Mouse (Mus musculus) embryonic facial prominence, embryonic 15.5 days (tissue): Measurements from ENCODE around the gene Fmo6. TPM values are rescaled to one million over a fixed set of nuclear protein-coding genes. Genes with fewer than 3 reads are reported as not detected.
A peak's percentile ranks its signal among the peaks of the same experiment; 100 is the strongest.

Source experiments
- ATAC-seq: fragments of 200-750 bp; cut with Nextera tagmentation; 2 replicates; pipeline ENCODE4 v1.8.0; 2017; ENCODE audit warnings: low read depth, moderate TSS enrichment; ENCODE audit not compliant: insufficient number of reproducible peaks, low FRiP score, low TSS enrichment
- H3K27ac ChIP-seq: fragments of 300-500 bp; sonication (generic); replicated peaks from 2 replicates; pipeline ENCODE4 v1.5.1; 2015; ENCODE audit warnings: mild to moderate bottlenecking, inconsistent platforms
- H3K27me3 ChIP-seq: fragments of 300-500 bp; sonication (generic); 2 replicates; pipeline ENCODE4 v1.6.1; 2015; ENCODE audit warnings: inconsistent platforms
- H3K36me3 ChIP-seq: fragments of 300-500 bp; sonication (generic); 2 replicates; pipeline ENCODE4 v1.6.1; 2015; ENCODE audit warnings: mild to moderate bottlenecking, inconsistent platforms
- H3K4me1 ChIP-seq: fragments of 300-500 bp; sonication (generic); 2 replicates; pipeline ENCODE4 v1.6.1; 2015; ENCODE audit warnings: inconsistent platforms
- H3K4me2 ChIP-seq: fragments of 300-500 bp; sonication (generic); replicated peaks from 2 replicates; pipeline ENCODE4 v1.6.1; 2015; ENCODE audit warnings: mild to moderate bottlenecking, inconsistent platforms
- H3K4me3 ChIP-seq: fragments of 300-500 bp; sonication (generic); replicated peaks from 2 replicates; pipeline ENCODE4 v1.5.1; 2015; ENCODE audit warnings: mild to moderate bottlenecking, inconsistent platforms
- H3K9ac ChIP-seq: fragments of 300-500 bp; sonication (generic); 2 replicates; pipeline ENCODE4 v1.6.1; 2015; ENCODE audit warnings: inconsistent platforms
- H3K9me3 ChIP-seq: fragments of 300-500 bp; sonication (generic); replicated peaks from 2 replicates; pipeline ENCODE4 v1.6.1; 2016; ENCODE audit warnings: inconsistent platforms
- WGBS: fragments of 180-500 bp; shearing (Covaris S2); methylation state at CpG from one replicate; pipeline ENCODE4 v1.1.7; 2015; 5-methylcytosine and 5-hydroxymethylcytosine counted together
- polyA plus RNA-seq: library from polyadenylated mRNA; unstranded; fragments of >200 nt; fragmentation: Nextera tagmentation; extraction: Ambion mirVana; gene quantifications from 2 replicates; pipeline ENCODE4 v1.2.1, GENCODE M21; 2015

Fmo6 gene
- polyA plus RNA-seq, 1 experiment from 2014 or later, result 11.3 TPM

DNA sequence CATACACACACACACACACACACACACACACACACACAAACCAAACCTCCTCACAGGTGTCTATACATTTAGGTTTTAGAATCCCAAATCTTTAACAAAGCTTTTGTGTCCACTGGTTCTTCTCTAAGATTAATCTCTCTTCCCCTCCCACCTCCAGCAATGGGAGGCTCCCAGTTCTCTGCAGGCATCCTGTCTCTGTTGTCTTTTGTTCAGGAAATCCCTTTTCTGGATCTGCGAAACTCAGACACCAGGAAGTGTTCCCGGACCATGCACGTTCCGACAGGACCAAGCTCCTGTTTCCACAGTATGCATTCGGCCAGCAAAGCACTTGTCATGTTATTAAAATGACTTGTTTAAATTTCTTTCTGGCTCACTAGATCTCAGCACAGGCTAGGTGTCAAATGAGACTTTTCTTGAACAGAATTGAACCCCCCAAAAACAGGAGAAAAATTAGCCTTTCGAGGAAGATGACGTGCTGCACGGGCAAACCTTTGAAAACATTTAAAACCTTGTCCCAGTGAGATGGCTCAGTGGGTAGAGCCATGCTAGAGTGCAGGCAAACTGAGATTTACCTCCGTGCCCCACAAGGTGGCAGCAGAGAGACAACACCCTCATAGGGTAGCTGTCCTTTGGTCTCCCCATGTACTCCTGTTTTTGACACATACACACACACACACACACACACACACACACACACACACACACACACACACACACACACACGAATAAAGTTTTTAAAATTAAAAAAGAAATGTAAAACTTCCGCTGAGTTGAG is 57.5 kb downstream of the Fmo6 start:
- ATAC-seq, result no peak
- WGBS, result 53% methylated on average over 11 of the region's 11 CpGs
- Histone ChIP-seq H3K9ac (no peak overlapping the region), H3K27me3 (no peaks in the 10 kb centered on the region), H3K36me3 (no peaks in the 10 kb centered on the region), H3K9me3 (no peaks in the 10 kb centered on the region), H3K4me1 (no peaks in the 10 kb centered on the region), H3K4me3 (no peak overlapping the region), H3K4me2 (no peak overlapping the region), H3K27ac (no peak overlapping the region)

GRCm38 (mm10) chr1:162875091-162875490 is 62.2 kb downstream of the Fmo6 start:
- 62% methylated on average over 3 of the region's 3 CpGs for WGBS
- no peak for ATAC-seq
- Histone ChIP-seq H3K27me3 (no peaks in the 10 kb centered on the region), H3K27ac (no peak overlapping the region), H3K9me3 (no peaks in the 10 kb centered on the region), H3K4me2 (no peak overlapping the region), H3K36me3 (no peaks in the 10 kb centered on the region), H3K9ac (no peak overlapping the region), H3K4me1 (peaks cover 15% of the 10 kb centered on the region), H3K4me3 (no peak overlapping the region)

DNA sequence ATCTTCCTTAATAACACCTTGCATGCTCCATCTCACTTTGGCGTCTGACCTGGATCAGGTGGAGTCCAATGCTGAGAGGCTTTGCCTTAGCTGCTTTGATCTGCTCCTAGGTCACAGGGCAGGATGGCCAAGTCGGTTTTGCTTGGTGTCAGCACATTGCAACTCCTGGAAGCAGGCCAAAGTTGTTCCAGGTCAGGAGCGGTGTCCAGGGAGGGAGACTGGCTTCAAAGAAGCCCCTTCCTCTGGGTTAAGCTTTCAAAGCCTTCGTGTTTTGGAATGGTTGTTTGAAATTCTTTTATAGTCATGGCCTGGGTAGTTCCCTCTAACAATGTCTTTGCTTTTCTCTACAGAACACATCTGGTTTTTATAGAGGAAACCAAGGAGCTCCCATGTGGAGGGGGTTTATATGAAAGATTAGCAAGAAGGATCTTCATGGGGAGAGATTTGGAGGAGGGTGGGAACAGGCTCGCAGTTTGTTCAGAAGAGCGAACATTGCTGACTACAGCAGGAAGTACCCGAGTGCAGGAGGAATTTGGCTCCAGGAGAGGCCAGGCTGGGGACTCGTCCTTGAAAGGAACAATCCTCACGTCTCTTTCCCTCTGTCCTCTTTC is 65.5 kb downstream of the Fmo6 start:
- Histone ChIP-seq H3K27ac (peak overlapping the region; percentile 79), H3K4me2 (0 out of 2 replicates have a peak overlapping the region, but pooled peaks have one; percentile 17), H3K9ac (no peak overlapping the region), H3K4me1 (peaks cover 15% of the 10 kb centered on the region), H3K4me3 (no peak overlapping the region), H3K36me3 (no peaks in the 10 kb centered on the region), H3K27me3 (no peaks in the 10 kb centered on the region), H3K9me3 (no peaks in the 10 kb centered on the region)
- ATAC-seq, result peak; percentile 73
- 15% methylated on average over 9 of the region's 9 CpGs for WGBS

GRCm38 (mm10) chr1:162870978-162871377 is 66.3 kb downstream of the Fmo6 start:
- WGBS, result 69% methylated on average over 7 of the region's 7 CpGs
- ATAC-seq, result no peak
- Histone ChIP-seq H3K4me1 (peaks cover 20% of the 10 kb centered on the region), H3K4me2 (no peak overlapping the region), H3K9ac (no peak overlapping the region), H3K4me3 (no peak overlapping the region), H3K9me3 (no peaks in the 10 kb centered on the region), H3K27ac (peak overlapping the region; percentile 79; the same call in 1 of the 2 replicates), H3K27me3 (no peaks in the 10 kb centered on the region), H3K36me3 (no peaks in the 10 kb centered on the region)

DNA sequence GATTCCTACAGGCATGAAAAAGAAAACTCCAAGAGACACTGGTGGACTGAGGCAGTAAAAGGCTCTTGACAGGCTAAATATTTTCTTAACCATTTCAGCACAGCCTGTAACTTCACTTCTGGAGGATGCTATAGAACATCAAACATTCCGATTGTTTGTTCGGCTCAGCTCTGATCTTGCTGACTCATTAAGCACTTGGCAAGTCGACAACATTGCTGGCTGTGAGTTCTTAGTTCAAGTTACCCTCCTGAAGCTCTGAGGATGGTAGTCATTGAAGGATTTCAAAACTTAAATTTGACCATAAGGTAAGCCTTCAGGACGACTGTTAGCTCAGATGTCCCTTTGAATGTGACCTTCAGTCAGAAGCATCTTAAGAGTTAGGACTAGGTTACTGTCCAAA is 69.9 kb downstream of the Fmo6 start:
- no peak overlapping the region for H3K4me2 ChIP-seq
- no peaks in the 10 kb centered on the region for H3K9me3 ChIP-seq
- H3K9ac ChIP-seq, result no peak overlapping the region
- 67% methylated on average over 4 of the region's 4 CpGs for WGBS
- no peak overlapping the region for H3K4me3 ChIP-seq
- no peaks in the 10 kb centered on the region for H3K36me3 ChIP-seq
- H3K27ac ChIP-seq, result no peak overlapping the region
- ATAC-seq, result no peak
- H3K4me1 ChIP-seq, result peaks cover 21% of the 10 kb centered on the region
- no peaks in the 10 kb centered on the region for H3K27me3 ChIP-seq

Other genes starting within 250 kb of the Fmo6 start
- 151 and 156 TPM in 2 replicates for gene Prrc2c, start 197.0 kb downstream of the Fmo6 start, polyA plus RNA-seq
- 0.23 and 0.60 TPM in 2 replicates for gene Fmo4, start 123.5 kb downstream of the Fmo6 start, polyA plus RNA-seq
- gene Fmo1, start 70.9 kb downstream of the Fmo6 start, polyA plus RNA-seq, result 50.2 and 63.4 TPM in 2 replicates
- 5.5 and 7.2 TPM in 2 replicates for gene Fmo2, start 38.8 kb downstream of the Fmo6 start, polyA plus RNA-seq
- gene Fmo3, start 47.0 kb upstream of the Fmo6 start, polyA plus RNA-seq, result 0.13 TPM in 1 of 2 replicates, not detected in the other
- gene Mroh9, start 148.2 kb upstream of the Fmo6 start, polyA plus RNA-seq, result not detected in 2 replicates